Mouse (Mus musculus) heart, embryonic 14.5 days (tissue): ENCODE measurements around the gene Tmem217. TPM values are rescaled to one million over a fixed set of nuclear protein-coding genes. Genes with fewer than 3 reads are reported as not detected.

Experiments used
- ATAC-seq: fragments of 200-750 bp; cut with Nextera tagmentation; 2 replicates; pipeline ENCODE4 v1.8.0; 2017; ENCODE audit warnings: low read depth, moderate TSS enrichment; ENCODE audit not compliant: insufficient number of reproducible peaks, insufficient read depth, low FRiP score
- H3K27ac ChIP-seq, 2 experiments: fragments of 200-500 bp in 1 of 2; fragments of 300-500 bp in 1 of 2; sonication (generic) in 1 of 2; replicated peaks in 1 of 2; 2 replicates each; pipeline ENCODE4 v1.5.1; 2012 to 2014; ENCODE audit warnings: low read depth in 2 of 2, low read length in 2 of 2, control low read depth in 1 of 2, mild to moderate bottlenecking in 1 of 2, mixed read lengths in 1 of 2; ENCODE audit not compliant: control insufficient read depth in 1 of 2, insufficient read depth in 1 of 2
- H3K27me3 ChIP-seq: fragments of 300-500 bp; sonication (generic); 2 replicates; pipeline ENCODE4 v1.6.1; 2014; ENCODE audit warnings: mild to moderate bottlenecking, low read length, control low read depth; ENCODE audit not compliant: control insufficient read depth, insufficient read depth
- H3K36me3 ChIP-seq: fragments of 300-500 bp; sonication (generic); 2 replicates; pipeline ENCODE4 v1.6.1; 2014; ENCODE audit warnings: mild to moderate bottlenecking, control low read depth, low read length, mixed read lengths; ENCODE audit not compliant: control insufficient read depth, insufficient read depth
- H3K4me1 ChIP-seq, 2 experiments: fragments of 200-500 bp in 1 of 2; fragments of 300-500 bp in 1 of 2; sonication (generic) in 1 of 2; 2 replicates each; pipeline ENCODE4 v1.6.1; 2012 to 2014; ENCODE audit warnings: low read length in 2 of 2, control low read depth in 1 of 2, mixed read lengths in 1 of 2; ENCODE audit not compliant: control insufficient read depth in 2 of 2, insufficient read depth in 2 of 2
- H3K4me2 ChIP-seq: fragments of 300-500 bp; sonication (generic); 2 replicates; pipeline ENCODE4 v1.6.1; 2014; ENCODE audit warnings: mild to moderate bottlenecking, low read length
- H3K4me3 ChIP-seq, 2 experiments: fragments of 200-500 bp in 1 of 2; fragments of 300-500 bp in 1 of 2; sonication (generic) in 1 of 2; 2 replicates each; pipeline ENCODE4 v1.5.1; 2012 to 2014; ENCODE audit warnings: low read length in 2 of 2, mild to moderate bottlenecking in 2 of 2, control low read depth in 1 of 2, low read depth in 1 of 2, moderate library complexity in 1 of 2; ENCODE audit not compliant: control insufficient read depth in 1 of 2, insufficient read depth in 1 of 2
- H3K9ac ChIP-seq: fragments of 300-500 bp; sonication (generic); 2 replicates; pipeline ENCODE4 v1.6.1; 2014; ENCODE audit warnings: mild to moderate bottlenecking, low read length
- H3K9me3 ChIP-seq: fragments of 300-500 bp; sonication (generic); 2 replicates; pipeline ENCODE4 v1.6.1; 2016; ENCODE audit warnings: low read length, control low read depth; ENCODE audit not compliant: control insufficient read depth
- WGBS: fragments of 180-500 bp; shearing (Covaris S2); extraction: QIAGEN DNeasy Blood & Tissue Kit; methylation state at CpG from one replicate; pipeline ENCODE4 v1.1.7; 2014; 5-methylcytosine and 5-hydroxymethylcytosine counted together
- polyA plus RNA-seq: library from polyadenylated mRNA; unstranded; fragments of >200 nt; fragmentation: Nextera tagmentation; extraction: Ambion mirVana; gene quantifications from 2 replicates; pipeline ENCODE4 v1.2.1, GENCODE M21; 2014

Gene Tmem217
- polyA plus RNA-seq, 1 experiment from 2014 or later, result 0.41 TPM

DNA sequence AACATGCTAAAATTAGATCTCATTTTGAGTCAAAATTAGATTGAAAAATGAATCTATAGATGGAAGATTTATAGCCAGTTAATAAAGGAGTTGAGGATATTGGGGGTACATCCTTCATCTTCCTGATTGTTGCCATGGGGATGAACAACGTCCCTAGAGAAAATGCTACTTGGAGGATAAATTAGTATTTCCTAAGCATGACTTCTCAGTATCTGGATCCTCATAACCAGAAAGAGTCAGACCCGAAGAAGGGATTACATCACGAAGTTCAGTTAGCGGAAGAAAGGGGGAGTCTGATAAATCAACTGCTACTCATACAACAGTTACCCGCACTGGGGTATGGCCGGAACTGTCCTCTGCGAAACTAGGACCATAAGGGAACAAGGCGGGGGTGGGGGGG is 3.2 kb downstream of the Tmem217 start:
- H3K4me1 ChIP-seq, result peaks cover 9 to 17% of the 10 kb centered on the region in 2 experiments
- no peaks in the 10 kb centered on the region for H3K9me3 ChIP-seq
- ATAC-seq, result no peak
- no peak overlapping the region for H3K9ac ChIP-seq
- peak overlapping the region in 1 of 2 experiments; percentile 79; a peak in 2 of 4 replicates for H3K4me3 ChIP-seq
- peak overlapping the region; percentile 87 for H3K4me2 ChIP-seq
- H3K36me3 ChIP-seq, result no peaks in the 10 kb centered on the region
- WGBS, result 52% methylated on average over 8 of the region's 8 CpGs
- no peaks in the 10 kb centered on the region for H3K27me3 ChIP-seq
- no peak overlapping the region for H3K27ac ChIP-seq

GRCm38 (mm10) chr17:29548494-29548893 is 3.7 kb downstream of the Tmem217 start:
- Histone ChIP-seq H3K9ac (no peak overlapping the region), H3K4me1 (peaks cover 9 to 17% of the 10 kb centered on the region in 2 experiments), H3K27ac (no peak overlapping the region), H3K4me2 (no peak overlapping the region), H3K9me3 (no peaks in the 10 kb centered on the region), H3K4me3 (no peak overlapping the region), H3K36me3 (no peaks in the 10 kb centered on the region), H3K27me3 (no peaks in the 10 kb centered on the region)
- WGBS, result 53% methylated on average over 3 of the region's 3 CpGs
- ATAC-seq, result no peak

DNA sequence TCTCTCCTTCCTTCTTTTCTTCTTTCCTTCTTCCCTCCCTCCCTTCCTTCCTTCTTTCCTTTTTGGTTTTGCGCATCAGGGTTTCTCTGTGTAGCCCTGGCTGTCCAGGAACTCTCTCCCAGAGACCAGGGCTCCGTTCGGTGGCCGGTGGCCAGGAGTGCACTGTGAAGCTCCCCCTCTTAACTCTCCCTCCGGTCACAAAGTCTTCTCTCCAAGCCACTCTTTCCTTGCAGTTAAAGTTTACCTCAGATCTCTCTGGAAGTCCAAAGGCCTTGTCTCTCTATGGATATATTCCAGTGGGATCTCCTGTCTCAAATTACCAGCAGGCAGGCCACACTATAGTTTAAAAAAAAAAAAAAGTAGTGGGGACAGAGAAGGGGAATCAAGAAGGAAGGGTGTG is 6.9 kb downstream of the Tmem217 start:
- no peaks in the 10 kb centered on the region for H3K36me3 ChIP-seq
- no peaks in the 10 kb centered on the region for H3K27me3 ChIP-seq
- no peak overlapping the region for H3K4me2 ChIP-seq
- WGBS, result 86% methylated on average over 5 of the region's 5 CpGs
- H3K4me1 ChIP-seq, result peaks cover 2% of the 10 kb centered on the region in 2 experiments; a peak in 3 of 4 replicates
- no peaks in the 10 kb centered on the region for H3K9me3 ChIP-seq
- no peak overlapping the region for H3K4me3 ChIP-seq
- H3K27ac ChIP-seq, result no peak overlapping the region
- ATAC-seq, result no peak
- H3K9ac ChIP-seq, result no peak overlapping the region

DNA sequence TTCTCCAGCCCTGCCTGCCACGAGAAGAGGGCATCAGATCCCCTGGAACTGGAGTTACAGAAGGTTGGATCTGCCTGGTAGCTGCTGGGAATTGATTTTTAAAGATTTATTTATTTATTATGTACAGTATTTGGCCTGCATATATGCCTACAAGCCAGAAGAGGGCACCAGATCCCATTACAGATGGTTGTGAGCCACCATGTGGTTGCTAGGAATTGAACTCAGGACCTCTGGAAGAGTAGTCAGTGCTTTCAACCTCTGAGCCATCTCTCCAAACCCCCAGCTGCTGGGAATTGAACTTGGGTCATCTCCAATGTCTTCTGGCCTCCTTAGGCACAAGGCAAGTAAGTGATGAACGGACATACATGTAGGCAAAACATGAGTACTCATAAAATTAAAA is 8.1 kb downstream of the Tmem217 start:
- H3K36me3 ChIP-seq, result no peaks in the 10 kb centered on the region

GRCm38 (mm10) chr17:29542831-29543690 is 9.1 kb downstream of the Tmem217 start:
- Histone ChIP-seq H3K27ac (no peak overlapping the region), H3K4me3 (no peak overlapping the region), H3K27me3 (no peaks in the 10 kb centered on the region), H3K4me1 (no peaks in the 10 kb centered on the region), H3K4me2 (no peak overlapping the region), H3K9me3 (no peaks in the 10 kb centered on the region), H3K9ac (no peak overlapping the region), H3K36me3 (no peaks in the 10 kb centered on the region)
- WGBS, result 82% methylated on average over 19 of the region's 19 CpGs
- ATAC-seq, result no peak

More for the DNA sequence above, 8.1 kb downstream of the Tmem217 start:
- WGBS, result 76% methylated on average over 2 of the region's 2 CpGs
- no peaks in the 10 kb centered on the region for H3K4me1 ChIP-seq
- H3K4me2 ChIP-seq, result no peak overlapping the region
- H3K27me3 ChIP-seq, result no peaks in the 10 kb centered on the region
- H3K9me3 ChIP-seq, result no peaks in the 10 kb centered on the region
- no peak overlapping the region for H3K27ac ChIP-seq
- no peak for ATAC-seq
- no peak overlapping the region for H3K9ac ChIP-seq
- H3K4me3 ChIP-seq, result no peak overlapping the region

DNA sequence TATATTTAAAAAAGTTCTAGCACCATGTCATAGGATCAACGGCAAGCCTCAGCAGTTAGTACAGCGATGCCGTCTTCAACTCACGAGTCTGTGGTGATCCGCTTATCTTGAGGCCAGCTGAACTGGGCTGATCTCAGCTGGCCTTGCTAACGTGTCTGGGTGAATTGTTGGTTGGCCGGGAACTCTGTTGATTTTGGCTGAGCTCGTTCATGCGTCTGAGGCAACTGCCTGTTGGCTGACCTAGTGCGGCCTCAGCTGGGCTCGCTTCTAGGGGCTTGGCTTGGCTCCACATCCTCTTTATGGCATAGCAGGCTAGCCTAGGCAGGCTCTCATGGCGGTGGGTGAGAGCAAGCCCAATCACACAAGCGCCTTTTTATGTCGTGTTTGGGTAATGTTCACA is 10.8 kb downstream of the Tmem217 start:
- no peak overlapping the region for H3K4me2 ChIP-seq
- no peaks in the 10 kb centered on the region for H3K27me3 ChIP-seq
- H3K36me3 ChIP-seq, result no peaks in the 10 kb centered on the region
- peak; percentile 89 for ATAC-seq
- no peaks in the 10 kb centered on the region for H3K4me1 ChIP-seq
- 50% methylated on average over 14 of the region's 14 CpGs for WGBS
- H3K4me3 ChIP-seq, result no peak overlapping the region
- no peak overlapping the region for H3K9ac ChIP-seq
- no peak overlapping the region; a peak in 1 of 4 replicates for H3K27ac ChIP-seq
- H3K9me3 ChIP-seq, result no peaks in the 10 kb centered on the region

DNA sequence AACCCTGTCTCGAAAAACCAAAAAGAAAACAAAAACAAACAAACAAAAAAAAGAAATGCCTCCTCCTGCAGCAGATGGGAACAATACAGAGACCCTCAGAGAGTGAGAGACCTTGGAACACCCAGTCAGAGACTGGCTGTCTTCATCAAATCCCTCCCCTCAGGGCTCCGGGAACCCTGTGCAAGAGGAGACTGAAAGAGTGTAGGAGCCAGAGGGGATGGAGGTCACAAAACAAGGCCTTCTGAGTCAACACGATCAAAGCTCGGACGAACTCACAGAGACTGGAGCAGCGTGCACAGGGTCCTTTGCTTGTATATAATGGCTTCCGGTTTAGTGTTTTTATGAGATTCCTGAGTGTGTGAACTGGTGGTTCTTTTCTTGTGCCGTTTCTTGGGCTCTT is 11.8 kb downstream of the Tmem217 start:
- 86% methylated on average over 8 of the region's 8 CpGs for WGBS
- Histone ChIP-seq H3K27ac (no peak overlapping the region), H3K36me3 (no peaks in the 10 kb centered on the region), H3K9ac (no peak overlapping the region), H3K4me1 (no peaks in the 10 kb centered on the region), H3K27me3 (no peaks in the 10 kb centered on the region), H3K4me2 (no peak overlapping the region), H3K4me3 (no peak overlapping the region), H3K9me3 (no peaks in the 10 kb centered on the region)
- ATAC-seq, result no peak
